Mouse (Mus musculus): Measurements from ENCODE around the gene Capn7. TPM values are rescaled to one million over a fixed set of nuclear protein-coding genes. Genes with fewer than 3 reads are reported as not detected.

The Capn7 gene
- total and polyA plus RNA-seq, 2 experiments from 2014 or later = 33.8 to 34.0 TPM

DNA sequence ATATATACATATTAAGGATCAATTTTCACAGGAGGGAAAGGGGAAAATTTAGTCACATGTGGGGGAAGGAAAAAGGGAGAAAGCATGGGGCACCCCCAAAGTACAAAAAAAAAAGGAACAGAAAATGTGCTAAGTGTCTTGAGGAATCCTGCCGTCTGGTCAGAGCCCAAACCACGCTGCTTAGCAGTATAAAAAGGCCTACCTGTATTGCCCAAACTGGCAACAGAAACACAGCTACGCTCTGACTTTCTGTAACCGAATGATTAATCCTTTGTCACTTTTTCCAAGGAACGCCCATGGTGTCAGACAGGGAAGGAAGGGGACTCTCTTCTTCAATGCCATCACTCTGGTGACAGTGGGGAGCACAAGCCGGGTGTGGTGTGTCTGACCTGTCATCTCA lies 69.2 kb downstream of the Capn7 start:
- H3K9me3 ChIP-seq (replicated peaks; ENCODE audit: control insufficient read depth, low read length) = no peaks in the 10 kb centered on the region
- TF ChIP-seq CTCF (IDR thresholded peaks at IDR 0.05; ENCODE audit: low read depth) (no peak), EP300 (IDR thresholded peaks at IDR 0.05; ENCODE audit: low read depth) (no peak)
- H3K27me3 ChIP-seq (ENCODE audit: control insufficient read depth, insufficient read depth, low read length) = no peaks in the 10 kb centered on the region
- H3K4me3 ChIP-seq (ENCODE audit: low read depth, low read length) = no peak overlapping the region
- 84% methylated on average over 6 of the region's 6 CpGs for WGBS
- H3K27ac ChIP-seq (ENCODE audit: low read depth) = no peak overlapping the region
- DNase-seq (ENCODE audit: low spot score) (no peak), ATAC-seq (ENCODE audit: insufficient read depth, low read depth) (no peak)
- H3K9ac ChIP-seq (replicated peaks; ENCODE audit: low read depth, low read length) = no peak overlapping the region
- no peak overlapping the region for H3K4me2 ChIP-seq (ENCODE audit: low read depth, low read length)
- 0 out of 2 replicates have a peak, but pooled peaks cover 4% of the 10 kb centered on the region for H3K36me3 ChIP-seq (replicated peaks; ENCODE audit: control insufficient read depth, insufficient read depth, low read length)
- H3K4me1 ChIP-seq (ENCODE audit: control insufficient read depth, insufficient read depth) = peaks cover 76% of the 10 kb centered on the region

GRCm38 (mm10) chr14:31406154-31406810 lies 69.8 kb downstream of the Capn7 start:
- Histone ChIP-seq H3K4me2 (ENCODE audit: low read depth, low read length) (no peak overlapping the region), H3K36me3 (replicated peaks; ENCODE audit: control insufficient read depth, insufficient read depth, low read length) (peaks cover 9% of the 10 kb centered on the region; the same call in 1 of the 2 replicates), H3K27me3 (ENCODE audit: control insufficient read depth, insufficient read depth, low read length) (no peaks in the 10 kb centered on the region), H3K4me3 (ENCODE audit: low read depth, low read length) (no peak overlapping the region), H3K9me3 (replicated peaks; ENCODE audit: control insufficient read depth, low read length) (no peaks in the 10 kb centered on the region), H3K27ac (ENCODE audit: low read depth) (peak overlapping the region; percentile 91), H3K4me1 (ENCODE audit: control insufficient read depth, insufficient read depth) (peaks cover 73% of the 10 kb centered on the region), H3K9ac (replicated peaks; ENCODE audit: low read depth, low read length) (no peak overlapping the region)
- TF ChIP-seq EP300 (IDR thresholded peaks at IDR 0.05; ENCODE audit: low read depth) (no peak), CTCF (IDR thresholded peaks at IDR 0.05; ENCODE audit: low read depth) (no peak)
- 51% methylated on average over 12 of the region's 12 CpGs for WGBS
- no peak for DNase-seq (ENCODE audit: low spot score)
- no peak for ATAC-seq (ENCODE audit: insufficient read depth, low read depth)

- Histone ChIP-seq H3K4me2 (ENCODE audit: low read depth, low read length) (no peak overlapping the region), H3K9ac (replicated peaks; ENCODE audit: low read depth, low read length) (no peak overlapping the region), H3K4me1 (ENCODE audit: control insufficient read depth, insufficient read depth) (peaks cover 72% of the 10 kb centered on the region), H3K27me3 (ENCODE audit: control insufficient read depth, insufficient read depth, low read length) (no peaks in the 10 kb centered on the region), H3K36me3 (replicated peaks; ENCODE audit: control insufficient read depth, insufficient read depth, low read length) (peaks cover 12% of the 10 kb centered on the region; the same call in 1 of the 2 replicates), H3K9me3 (replicated peaks; ENCODE audit: control insufficient read depth, low read length) (no peaks in the 10 kb centered on the region), H3K4me3 (ENCODE audit: low read depth, low read length) (no peak overlapping the region), H3K27ac (ENCODE audit: low read depth) (peak overlapping the region; percentile 91)
- TF ChIP-seq EP300 (IDR thresholded peaks at IDR 0.05; ENCODE audit: low read depth) (no peak), CTCF (IDR thresholded peaks at IDR 0.05; ENCODE audit: low read depth) (no peak)
- ATAC-seq (ENCODE audit: insufficient read depth, low read depth) (no peak), DNase-seq (ENCODE audit: low spot score) (no peak)
- 61% methylated on average over 15 of the region's 15 CpGs for WGBS
These were observed 70.8 kb downstream of the Capn7 start for GRCm38 (mm10) chr14:31407208-31407607.

- Histone ChIP-seq H3K36me3 (replicated peaks; ENCODE audit: control insufficient read depth, insufficient read depth, low read length) (peaks cover 12% of the 10 kb centered on the region; the same call in 1 of the 2 replicates), H3K9me3 (replicated peaks; ENCODE audit: control insufficient read depth, low read length) (no peaks in the 10 kb centered on the region), H3K27ac (ENCODE audit: low read depth) (peak overlapping the region; percentile 91), H3K4me1 (ENCODE audit: control insufficient read depth, insufficient read depth) (peaks cover 73% of the 10 kb centered on the region), H3K9ac (replicated peaks; ENCODE audit: low read depth, low read length) (no peak overlapping the region), H3K4me3 (ENCODE audit: low read depth, low read length) (no peak overlapping the region), H3K27me3 (ENCODE audit: control insufficient read depth, insufficient read depth, low read length) (no peaks in the 10 kb centered on the region), H3K4me2 (ENCODE audit: low read depth, low read length) (no peak overlapping the region)
- WGBS = 52% methylated on average over 6 of the region's 6 CpGs
- TF ChIP-seq EP300 (IDR thresholded peaks at IDR 0.05; ENCODE audit: low read depth) = 0 out of 2 replicates have a peak, but pooled peaks have one; percentile 40
- no peak for TF ChIP-seq CTCF (IDR thresholded peaks at IDR 0.05; ENCODE audit: low read depth)
- no peak for DNase-seq (ENCODE audit: low spot score)
- no peak for ATAC-seq (ENCODE audit: insufficient read depth, low read depth)
These were observed 71.6 kb downstream of the Capn7 start for GRCm38 (mm10) chr14:31407911-31408604.

- peaks cover 12% of the 10 kb centered on the region; the same call in 1 of the 2 replicates for H3K36me3 ChIP-seq (replicated peaks; ENCODE audit: control insufficient read depth, insufficient read depth, low read length)
- H3K4me3 ChIP-seq (ENCODE audit: low read depth, low read length) = no peak overlapping the region
- H3K9ac ChIP-seq (replicated peaks; ENCODE audit: low read depth, low read length) = no peak overlapping the region
- H3K9me3 ChIP-seq (replicated peaks; ENCODE audit: control insufficient read depth, low read length) = no peaks in the 10 kb centered on the region
- WGBS = 21% methylated on average over 8 of the region's 8 CpGs
- peak overlapping the region; percentile 91 for H3K27ac ChIP-seq (ENCODE audit: low read depth)
- H3K4me2 ChIP-seq (ENCODE audit: low read depth, low read length) = no peak overlapping the region
- TF ChIP-seq EP300 (IDR thresholded peaks at IDR 0.05; ENCODE audit: low read depth) (peak; percentile 29; the same call in 1 of the 2 replicates), CTCF (IDR thresholded peaks at IDR 0.05; ENCODE audit: low read depth) (no peak)
- H3K27me3 ChIP-seq (ENCODE audit: control insufficient read depth, insufficient read depth, low read length) = no peaks in the 10 kb centered on the region
- ATAC-seq (ENCODE audit: insufficient read depth, low read depth) (peak; percentile 83), DNase-seq (ENCODE audit: low spot score) (peak; percentile 82)
- peaks cover 76% of the 10 kb centered on the region for H3K4me1 ChIP-seq (ENCODE audit: control insufficient read depth, insufficient read depth)
These were observed 72.2 kb downstream of the Capn7 start for GRCm38 (mm10) chr14:31408666-31409065.
